Mouse (Mus musculus): ENCODE measurements around the gene Ephx4.

DNA sequence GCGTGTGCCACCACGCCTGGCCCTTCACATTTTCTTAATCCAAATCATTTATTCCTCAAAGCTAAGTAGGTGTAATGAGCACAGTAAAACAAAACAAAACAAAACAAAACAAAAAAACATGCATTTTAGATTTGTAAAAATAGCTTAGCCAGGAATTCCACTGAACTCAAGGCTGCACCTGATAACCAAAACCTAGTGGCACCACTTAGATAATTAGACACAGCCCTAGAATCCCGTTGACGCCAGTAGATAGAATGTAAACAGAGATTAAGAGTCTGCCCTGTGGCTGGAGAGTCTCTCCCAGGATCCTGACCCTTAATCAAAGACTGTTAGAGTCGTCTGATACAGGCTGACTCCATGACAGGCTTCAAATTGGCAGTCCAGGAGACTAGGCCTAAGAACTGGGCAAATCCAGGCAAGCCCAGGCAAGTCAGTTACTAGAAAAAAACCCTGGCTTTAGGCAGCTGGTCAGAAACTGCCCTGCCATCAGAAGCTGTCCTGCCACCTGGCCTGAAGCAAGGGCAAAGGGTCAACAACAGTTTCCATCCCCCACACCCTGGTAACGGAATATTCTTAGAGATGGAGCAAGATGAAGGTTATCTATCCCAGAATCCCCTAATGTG is 34.2 kb downstream of the Ephx4 start:
- TF ChIP-seq SIN3A (IDR thresholded peaks at IDR 0.05; ENCODE audit: low read length) (no peak), KAT2A (IDR thresholded peaks at IDR 0.05; ENCODE audit: insufficient replicate concordance, low read length) (no peak), MEF2A (IDR thresholded peaks at IDR 0.05; ENCODE audit: borderline replicate concordance, low read depth, low read length) (peak; percentile 52; the same call in 1 of the 2 replicates), NRF1 (IDR thresholded peaks at IDR 0.05; ENCODE audit: low read depth, low read length) (no peak), GABPA (IDR thresholded peaks at IDR 0.05; ENCODE audit: insufficient replicate concordance, low read depth, low read length) (no peak)

Data from CH12.LX (cell line).